Mouse (Mus musculus) olfactory bulb, adult 2 months (tissue): ENCODE results near the gene Mup12. TPM values are rescaled to one million over a fixed set of nuclear protein-coding genes. Genes with fewer than 3 reads are reported as not detected.
"Not testable (repeated sequence)": the region's sequence is repeated elsewhere in the genome, so short reads cannot be mapped to it uniquely, and the experiment has no call there.

Experiments used
- H3K27ac ChIP-seq: fragments of 200-500 bp; 2 replicates; pipeline ENCODE4 v1.5.1; 2012; ENCODE audit warnings: low read depth, low read length; ENCODE audit not compliant: insufficient read depth
- H3K4me1 ChIP-seq: fragments of 200-500 bp; 2 replicates; pipeline ENCODE4 v1.6.1; 2012; ENCODE audit warnings: low read length; ENCODE audit not compliant: control insufficient read depth, insufficient read depth
- H3K4me3 ChIP-seq: fragments of 200-500 bp; 2 replicates; pipeline ENCODE4 v1.5.1; 2012; ENCODE audit warnings: mild to moderate bottlenecking, low read depth, low read length, moderate library complexity; ENCODE audit not compliant: insufficient read depth
- WGBS: fragments of 180-500 bp; shearing (Covaris S2); methylation state at CpG from one replicate; pipeline ENCODE4 v1.1.7; 2018; 5-methylcytosine and 5-hydroxymethylcytosine counted together
- polyA plus RNA-seq: library from polyadenylated mRNA; stranded (reverse); fragments of >200 nt; gene quantifications from 2 replicates; pipeline ENCODE4 v1.2.4, GENCODE M21; 2012; ENCODE audit warnings: low replicate concordance; ENCODE audit not compliant: missing spikeins, insufficient read depth, insufficient read length

Gene Mup12
- not detected in 2 replicates for polyA plus RNA-seq

- H3K4me1 ChIP-seq, H3K27ac ChIP-seq, H3K4me3 ChIP-seq: not testable (repeated sequence)
- WGBS = 94% methylated on average over 3 of the region's 4 CpGs
Measured at GRCm38 (mm10) chr4:60741226-60741625, at the start of gene Mup12. Mup12 (minus strand) TSS chr4:60741326.

Other genes with a start within 250 kb of the Mup12 start
- gene Mup1, start 239.4 kb downstream of the Mup12 start, polyA plus RNA-seq = not detected in 2 replicates
- not detected in 2 replicates for gene Mup10, start 159.1 kb downstream of the Mup12 start, polyA plus RNA-seq
- gene Mup11, start 78.9 kb downstream of the Mup12 start, polyA plus RNA-seq = not detected in 2 replicates
- gene Mup22, start 80.1 kb upstream of the Mup12 start, polyA plus RNA-seq = not detected in 2 replicates